Mouse (Mus musculus): ENCODE data around the gene Cdk11b. TPM values are rescaled to one million over a fixed set of nuclear protein-coding genes. Genes with fewer than 3 reads are reported as not detected.
"Not testable (repeated sequence)": the region's sequence is repeated elsewhere in the genome, so short reads cannot be mapped to it uniquely, and the experiment has no call there.

The Cdk11b gene
- polyA plus RNA-seq, 1 experiment from 2014 or later = 67.3 TPM

- Histone ChIP-seq H3K36me3 (ENCODE audit: insufficient read depth, low read length) (peaks cover 68% of the 10 kb centered on the region), H3K4me3 (ENCODE audit: low read depth, low read length) (no peak overlapping the region), H3K27ac (ENCODE audit: low read length) (no peak overlapping the region), H3K27me3 (replicated peaks; ENCODE audit: insufficient read depth, low read length) (no peaks in the 10 kb centered on the region), H3K9ac (replicated peaks; ENCODE audit: low read depth) (no peak overlapping the region), H3K4me1 (ENCODE audit: insufficient read depth, low read depth, low read length) (no peaks in the 10 kb centered on the region), H3K9me3 (ENCODE audit: low read length) (no peaks in the 10 kb centered on the region), H3K4me2 (replicated peaks; ENCODE audit: low read depth, low read length) (no peak overlapping the region)
- DNase-seq (ENCODE audit: low spot score) (no peak), ATAC-seq (no peak)
- TF ChIP-seq CTCF (IDR thresholded peaks at IDR 0.05) = no peak
- no peak for TF ChIP-seq EP300 (IDR thresholded peaks at IDR 0.05)
Observed at GRCm38 (mm10) chr4:155635766-155636499, 11.3 kb downstream of the Cdk11b start.

GRCm38 (mm10) chr4:155643531-155643930, 18.9 kb downstream of the Cdk11b start:
- WGBS = 91% methylated on average over 1 of the region's 1 CpGs
- H3K4me1 ChIP-seq (ENCODE audit: insufficient read depth, low read depth, low read length) = no peaks in the 10 kb centered on the region
- H3K4me3 ChIP-seq (ENCODE audit: low read depth, low read length) = no peak overlapping the region
- no peak for DNase-seq (ENCODE audit: low spot score)
- no peaks in the 10 kb centered on the region for H3K9me3 ChIP-seq (ENCODE audit: low read length)
- no peak for TF ChIP-seq CTCF (IDR thresholded peaks at IDR 0.05)
- TF ChIP-seq EP300 (IDR thresholded peaks at IDR 0.05) = no peak
- no peak overlapping the region for H3K9ac ChIP-seq (replicated peaks; ENCODE audit: low read depth)
- H3K36me3 ChIP-seq (ENCODE audit: insufficient read depth, low read length) = peaks cover 59% of the 10 kb centered on the region; the same call in 1 of the 2 replicates
- H3K27ac ChIP-seq (ENCODE audit: low read length) = no peak overlapping the region
- no peak for ATAC-seq
- H3K27me3 ChIP-seq (replicated peaks; ENCODE audit: insufficient read depth, low read length) = no peaks in the 10 kb centered on the region
- H3K4me2 ChIP-seq (replicated peaks; ENCODE audit: low read depth, low read length) = no peak overlapping the region

- not testable (repeated sequence) for H3K9ac ChIP-seq (replicated peaks; ENCODE audit: low read depth); H3K4me3 ChIP-seq (ENCODE audit: low read depth, low read length); DNase-seq (ENCODE audit: low spot score); H3K27ac ChIP-seq (ENCODE audit: low read length); H3K9me3 ChIP-seq (ENCODE audit: low read length); ATAC-seq; H3K4me1 ChIP-seq (ENCODE audit: insufficient read depth, low read depth, low read length); H3K27me3 ChIP-seq (replicated peaks; ENCODE audit: insufficient read depth, low read length); H3K4me2 ChIP-seq (replicated peaks; ENCODE audit: low read depth, low read length)
- 98% methylated on average over 2 of the region's 2 CpGs for WGBS
- H3K36me3 ChIP-seq (ENCODE audit: insufficient read depth, low read length) = peaks cover 61% of the 10 kb centered on the region; the same call in 1 of the 2 replicates
Observed at GRCm38 (mm10) chr4:155645308-155645707, 20.7 kb downstream of the Cdk11b start, which contains the start of gene Gm10563. TSS of gene Gm10563 (minus strand) at chr4:155645408.

- DNase-seq (ENCODE audit: low spot score) = no peak
- H3K4me1 ChIP-seq (ENCODE audit: insufficient read depth, low read depth, low read length) = no peaks in the 10 kb centered on the region
- no peaks in the 10 kb centered on the region for H3K9me3 ChIP-seq (ENCODE audit: low read length)
- peaks cover 57% of the 10 kb centered on the region; the same call in 1 of the 2 replicates for H3K36me3 ChIP-seq (ENCODE audit: insufficient read depth, low read length)
- H3K27me3 ChIP-seq (replicated peaks; ENCODE audit: insufficient read depth, low read length) = no peaks in the 10 kb centered on the region
- 92% methylated on average over 5 of the region's 5 CpGs for WGBS
- no peak for TF ChIP-seq EP300 (IDR thresholded peaks at IDR 0.05)
- no peak for TF ChIP-seq CTCF (IDR thresholded peaks at IDR 0.05)
- ATAC-seq = no peak
- no peak overlapping the region for H3K27ac ChIP-seq (ENCODE audit: low read length)
- no peak overlapping the region for H3K4me2 ChIP-seq (replicated peaks; ENCODE audit: low read depth, low read length)
- H3K9ac ChIP-seq (replicated peaks; ENCODE audit: low read depth) = no peak overlapping the region
- no peak overlapping the region for H3K4me3 ChIP-seq (ENCODE audit: low read depth, low read length)
Observed at GRCm38 (mm10) chr4:155645721-155646120, 21.1 kb downstream of the Cdk11b start.

GRCm38 (mm10) chr4:155649355-155649754, 24.7 kb downstream of the Cdk11b start:
- Histone ChIP-seq H3K4me1 (ENCODE audit: insufficient read depth, low read depth, low read length) (peaks cover 19% of the 10 kb centered on the region), H3K27ac (ENCODE audit: low read length) (no peak overlapping the region), H3K9me3 (ENCODE audit: low read length) (no peaks in the 10 kb centered on the region), H3K4me3 (ENCODE audit: low read depth, low read length) (no peak overlapping the region), H3K4me2 (replicated peaks; ENCODE audit: low read depth, low read length) (no peak overlapping the region), H3K27me3 (replicated peaks; ENCODE audit: insufficient read depth, low read length) (0 out of 2 replicates have a peak, but pooled peaks cover 4% of the 10 kb centered on the region), H3K9ac (replicated peaks; ENCODE audit: low read depth) (no peak overlapping the region), H3K36me3 (ENCODE audit: insufficient read depth, low read length) (peaks cover 27% of the 10 kb centered on the region; the same call in 1 of the 2 replicates)
- TF ChIP-seq CTCF (IDR thresholded peaks at IDR 0.05) = no peak
- no peak for TF ChIP-seq EP300 (IDR thresholded peaks at IDR 0.05)
- 92% methylated on average over 11 of the region's 11 CpGs for WGBS
- ATAC-seq (no peak), DNase-seq (ENCODE audit: low spot score) (no peak)

GRCm38 (mm10) chr4:155651553-155652269, 27.1 kb downstream of the Cdk11b start:
- peaks cover 23% of the 10 kb centered on the region for H3K4me1 ChIP-seq (ENCODE audit: insufficient read depth, low read depth, low read length)
- peak; percentile 90 for DNase-seq (ENCODE audit: low spot score)
- H3K27ac ChIP-seq (ENCODE audit: low read length) = peak overlapping the region; percentile 69; the same call in 1 of the 2 replicates
- TF ChIP-seq CTCF (IDR thresholded peaks at IDR 0.05) (no peak; the same call in 1 of the 2 replicates), EP300 (IDR thresholded peaks at IDR 0.05) (peak; percentile 21; the same call in 1 of the 2 replicates)
- H3K4me3 ChIP-seq (ENCODE audit: low read depth, low read length) = no peak overlapping the region
- no peak overlapping the region for H3K9ac ChIP-seq (replicated peaks; ENCODE audit: low read depth)
- no peak overlapping the region for H3K4me2 ChIP-seq (replicated peaks; ENCODE audit: low read depth, low read length)
- ATAC-seq = peak; percentile 82
- peaks cover 27% of the 10 kb centered on the region; the same call in 1 of the 2 replicates for H3K36me3 ChIP-seq (ENCODE audit: insufficient read depth, low read length)
- WGBS = 47% methylated on average over 14 of the region's 15 CpGs
- no peaks in the 10 kb centered on the region for H3K9me3 ChIP-seq (ENCODE audit: low read length)
- H3K27me3 ChIP-seq (replicated peaks; ENCODE audit: insufficient read depth, low read length) = 0 out of 2 replicates have a peak, but pooled peaks cover 4% of the 10 kb centered on the region

All from lung, postnatal 0 days (tissue).